Mouse (Mus musculus) spleen, adult 2 months (tissue): ENCODE measurements around the gene Enpp5.

Experiments used
- CTCF ChIP-seq: fragments of 200-500 bp; IDR thresholded peaks from 2 replicates; pipeline ENCODE4 v1.5.1; 2011; ENCODE audit warnings: mild to moderate bottlenecking, inconsistent platforms; ENCODE audit not compliant: insufficient read depth, insufficient read length, insufficient replicate concordance; ENCODE audit errors: extremely low read depth
- POLR2A ChIP-seq: fragments of 200-500 bp; IDR thresholded peaks from 2 replicates; pipeline ENCODE4 v1.6.1; 2011; ENCODE audit warnings: low read depth, low read length, inconsistent platforms

- TF ChIP-seq CTCF (no peak), POLR2A (no peak)
Observed at GRCm38 (mm10) chr17:44077146-44077842, 1.3 kb upstream of the Enpp5 start.
